Mouse (Mus musculus) Patski (cell line): ENCODE measurements at regions not wholly inside any gene's neighbourhood (a gene's known extent, or its start where the extent isn't known, plus 50 kb on each side); places are given as distances from the start of the nearest gene placed in this dataset.

Experiments used
- ATAC-seq: fragments of 100-300 bp; one replicate; pipeline ENCODE4 v1.8.0; 2021
- CTCF ChIA-PET: fragments of 350-600 bp; sonication (Branson Sonifier 250); formaldehyde crosslinking; loops from one replicate; lab custom pipeline; 2022; ENCODE audit warnings: inconsistent platforms; lab: Charles Lee
- POLR2A ChIA-PET: fragments of 350-600 bp; sonication (Branson Sonifier 250); formaldehyde crosslinking; loops from one replicate; lab custom pipeline; 2022; ENCODE audit warnings: antibody characterized with exemption, inconsistent platforms; lab: Charles Lee
- DNase-seq: peaks from one replicate; pipeline ENCODE4 v3.0.0-alpha.2; 2011; ENCODE audit warnings: low read depth, low spot score
- H3K27me3 ChIP-seq: fragments of 371-371 bp; one replicate; pipeline ENCODE4 v1.5.1; 2021
- CTCF ChIP-seq: fragments of 100-300 bp; IDR thresholded peaks from one replicate; pipeline ENCODE4 v1.5.1; 2021
- in situ Hi-C: fragments of 300-500 bp; cut with MboI; formaldehyde crosslinking; loops from 3 replicates; pipeline ENCODE4 v1.11.1; 2018; ENCODE audit warnings: low pct_unique_long_range_greater_than_20kb, mixed read lengths

DNA sequence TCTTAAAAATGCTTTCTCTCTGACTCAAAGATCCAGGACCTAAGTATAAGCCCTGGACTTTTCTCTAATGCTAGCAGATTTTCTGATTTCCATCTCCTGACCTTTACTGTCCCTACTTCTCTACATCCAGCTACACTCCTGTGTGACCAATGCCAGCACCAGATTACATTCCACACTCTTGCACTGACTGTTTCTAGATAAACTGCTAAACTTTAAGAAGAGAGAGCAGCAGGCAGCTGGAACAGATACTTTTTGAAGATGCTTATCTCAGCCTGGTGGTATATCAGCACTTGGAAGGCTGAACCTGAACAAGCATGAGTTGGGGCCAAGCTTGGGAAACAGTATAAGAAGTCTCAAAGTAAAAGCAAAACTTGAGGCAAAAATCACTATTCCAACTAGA is 509.7 kb upstream of the Fam174a start:
- H3K27me3 ChIP-seq, result no peaks in the 10 kb centered on the region
- ChIA-PET CTCF (no interaction called here), POLR2A (no interaction called here)
- no peak for ATAC-seq
- no peak for DNase-seq
- in situ Hi-C loops, result no loop called here
- no peak for TF ChIP-seq CTCF

DNA sequence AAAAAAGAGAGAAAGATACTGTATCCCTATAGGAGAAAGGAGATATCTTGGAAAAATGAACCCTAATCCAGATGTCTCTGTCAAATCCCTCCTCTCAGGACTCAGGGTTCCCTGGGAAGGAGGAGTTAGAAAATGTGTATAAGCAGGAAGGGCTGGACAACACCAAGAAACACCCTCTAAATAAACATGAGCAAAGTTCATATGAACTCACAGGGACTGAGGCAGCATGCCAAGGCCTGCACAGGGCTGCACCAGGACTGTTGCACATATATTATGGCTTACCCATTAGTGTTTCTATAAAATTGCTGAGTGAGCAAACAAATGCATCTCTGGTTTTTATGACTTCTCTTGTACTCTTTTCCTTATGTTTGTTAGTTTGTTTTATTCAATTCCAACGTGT is 508.5 kb upstream of the Fam174a start:
- ATAC-seq (no peak), DNase-seq (no peak)
- no peak for TF ChIP-seq CTCF
- ChIA-PET CTCF (no interaction called here), POLR2A (no interaction called here)
- no peaks in the 10 kb centered on the region for H3K27me3 ChIP-seq
- in situ Hi-C loops, result no loop called here

GRCm38 (mm10) chr1:94827628-94828027 is 485.8 kb upstream of the Fam174a start:
- no peak for ATAC-seq
- TF ChIP-seq CTCF, result no peak
- in situ Hi-C loops, result no loop called here
- POLR2A ChIA-PET, result no interaction called here
- H3K27me3 ChIP-seq, result no peaks in the 10 kb centered on the region
- CTCF ChIA-PET, result no interaction called here
- DNase-seq, result no peak

- no peak for ATAC-seq
- POLR2A ChIA-PET, result interaction anchor here (0.6 kb wide), 1 partner anchor 67 kb away, joined by 3 read pairs; no protein-coding TSS in a partner anchor
- in situ Hi-C loops, result no loop called here
- no peak for TF ChIP-seq CTCF
- CTCF ChIA-PET, result no interaction called here
- DNase-seq, result no peak
- H3K27me3 ChIP-seq, result no peaks in the 10 kb centered on the region
These were observed 477.4 kb upstream of the Fam174a start for GRCm38 (mm10) chr1:94835982-94836381.

DNA sequence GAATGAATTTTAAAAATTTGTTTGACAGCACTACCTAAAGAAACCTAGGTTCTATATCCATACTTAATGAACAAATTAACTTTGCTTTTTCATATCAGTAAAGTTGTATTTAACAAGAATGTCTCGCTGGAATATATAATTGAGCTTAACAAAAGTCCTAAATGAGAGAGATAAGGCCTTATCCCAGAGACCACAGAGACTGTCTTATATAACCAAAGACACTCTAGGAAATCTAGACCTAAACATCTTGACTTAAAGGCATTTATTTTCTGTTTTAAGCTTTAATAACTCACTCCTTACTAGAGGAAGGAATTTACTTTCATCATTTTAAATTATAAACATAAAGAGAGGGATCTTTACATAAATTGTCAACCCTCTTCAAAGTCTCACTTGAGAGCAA is 461.9 kb upstream of the Fam174a start:
- CTCF ChIA-PET, result no interaction called here
- POLR2A ChIA-PET, result no interaction called here
- no peaks in the 10 kb centered on the region for H3K27me3 ChIP-seq
- ATAC-seq (no peak), DNase-seq (no peak)
- no peak for TF ChIP-seq CTCF
- in situ Hi-C loops, result no loop called here

DNA sequence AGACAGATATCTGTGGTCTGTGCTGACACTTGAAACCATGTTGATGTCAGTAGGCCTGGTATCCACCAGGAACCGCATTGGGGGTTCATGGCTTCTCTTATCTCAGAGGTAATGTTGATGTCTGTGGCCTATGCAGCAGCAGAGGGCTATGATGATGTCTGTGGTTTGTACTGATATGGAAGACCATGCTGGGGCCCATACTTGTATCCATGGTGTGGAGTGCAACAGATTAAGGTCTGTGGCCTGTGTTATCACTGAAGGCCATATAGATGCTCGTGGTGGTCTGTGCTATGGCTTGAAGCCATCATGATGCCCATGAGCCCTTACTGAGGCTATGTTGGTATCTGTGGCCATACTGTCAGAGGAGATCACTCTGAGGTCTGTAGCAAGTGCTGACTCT is 455.0 kb upstream of the Fam174a start:
- ChIA-PET CTCF (no interaction called here), POLR2A (no interaction called here)
- in situ Hi-C loops, result no loop called here
- no peaks in the 10 kb centered on the region for H3K27me3 ChIP-seq
- ATAC-seq, result no peak
- DNase-seq, result no peak
- TF ChIP-seq CTCF, result no peak

DNA sequence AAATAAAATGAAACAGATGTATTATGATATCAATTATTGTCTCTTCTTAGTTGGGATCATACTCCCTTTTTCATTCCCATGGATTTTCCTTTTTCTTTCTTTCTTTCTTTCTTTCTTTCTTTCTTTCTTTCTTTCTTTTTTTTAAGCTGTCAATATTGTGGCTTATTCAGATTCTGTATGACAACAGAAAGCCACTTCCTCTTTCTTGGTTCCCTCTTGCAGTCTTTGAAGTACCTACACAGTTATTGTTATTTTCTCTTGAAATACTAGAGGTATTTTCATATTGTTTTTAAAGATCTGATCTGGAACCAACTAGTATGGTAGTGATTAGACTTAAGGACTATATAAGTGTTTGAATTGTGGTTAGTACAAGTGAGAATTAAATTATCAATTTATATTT is 444.6 kb upstream of the Fam174a start:
- CTCF ChIA-PET, result no interaction called here
- no peak for ATAC-seq
- TF ChIP-seq CTCF, result no peak
- POLR2A ChIA-PET, result no interaction called here
- no peak for DNase-seq
- in situ Hi-C loops, result no loop called here
- H3K27me3 ChIP-seq, result no peaks in the 10 kb centered on the region

DNA sequence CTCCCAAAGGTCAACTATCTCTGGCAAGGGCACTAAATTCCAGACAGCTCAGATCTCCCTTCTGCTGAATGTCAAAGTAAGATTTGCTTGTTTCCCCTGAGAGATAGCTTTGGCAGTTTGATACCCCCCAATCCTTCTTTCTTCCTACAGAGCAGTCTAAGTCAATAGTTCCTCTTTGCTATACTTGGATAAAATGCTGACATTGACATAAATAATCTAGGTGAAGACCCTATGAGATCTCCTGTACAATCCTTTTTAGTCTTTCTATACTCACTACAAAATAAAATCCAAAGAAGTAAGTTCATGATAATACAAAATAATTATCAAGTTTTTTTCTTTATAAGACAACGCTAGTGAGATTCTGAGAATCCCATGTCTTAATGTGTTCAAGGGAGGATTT is 432.9 kb upstream of the Fam174a start:
- CTCF ChIA-PET, result no interaction called here
- H3K27me3 ChIP-seq, result no peaks in the 10 kb centered on the region
- POLR2A ChIA-PET, result no interaction called here
- DNase-seq (no peak), ATAC-seq (no peak)
- in situ Hi-C loops, result no loop called here
- no peak for TF ChIP-seq CTCF

DNA sequence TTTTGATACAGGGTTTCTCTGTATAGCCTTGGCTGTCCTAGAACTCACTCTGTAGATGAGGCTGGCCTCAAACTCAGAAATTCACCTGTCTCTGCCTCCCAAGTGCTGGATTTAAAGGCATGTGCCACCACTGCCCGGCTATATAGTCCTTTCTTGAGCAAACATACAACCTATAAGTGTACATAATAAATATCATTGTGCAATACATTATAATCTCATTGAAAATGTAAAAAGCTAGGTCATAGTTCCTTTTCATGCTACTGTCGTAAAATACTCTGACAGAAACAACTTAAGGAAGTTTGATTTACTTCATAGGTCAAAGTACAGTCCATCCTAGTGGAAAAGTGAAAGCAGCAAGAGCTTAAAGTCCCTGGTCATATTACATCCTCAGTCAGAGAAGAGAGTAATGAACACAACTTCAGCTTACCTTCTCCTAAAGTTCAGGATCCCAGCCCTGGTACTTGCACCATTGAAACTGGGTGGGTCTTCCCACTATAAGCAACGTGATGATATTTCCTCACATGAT is 408.4 kb upstream of the Fam174a start:
- in situ Hi-C loops, result no loop called here
- ChIA-PET CTCF (interaction anchor here (1.2 kb wide), 1 partner anchor 16 kb away, joined by 3 read pairs; no protein-coding TSS in a partner anchor), POLR2A (no interaction called here)
- H3K27me3 ChIP-seq, result no peaks in the 10 kb centered on the region
- ATAC-seq (no peak), DNase-seq (no peak)
- TF ChIP-seq CTCF, result no peak

DNA sequence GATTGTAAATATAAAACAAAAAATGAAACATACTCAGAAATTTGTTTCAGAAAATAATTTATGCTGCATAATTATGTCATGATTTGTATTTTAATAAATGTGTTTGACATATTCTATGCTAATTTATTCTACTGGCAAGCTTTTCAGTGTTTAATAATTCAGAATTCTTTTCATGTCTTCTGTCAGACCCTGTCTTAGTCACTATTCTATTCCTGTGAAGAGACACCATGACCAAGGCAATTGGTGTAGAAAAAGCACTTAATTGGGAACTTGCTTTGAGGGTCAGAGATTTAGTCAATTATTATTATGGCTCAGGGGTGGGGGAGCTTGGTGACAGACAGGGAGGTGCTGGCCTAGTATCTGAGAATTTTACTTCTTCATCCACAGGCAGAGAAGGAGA is 402.6 kb upstream of the Fam174a start:
- no peak for DNase-seq
- TF ChIP-seq CTCF, result no peak
- no peak for ATAC-seq
- ChIA-PET CTCF (no interaction called here), POLR2A (no interaction called here)
- in situ Hi-C loops, result no loop called here
- no peaks in the 10 kb centered on the region for H3K27me3 ChIP-seq
